Mouse (Mus musculus) cortical plate, adult 2 months (tissue): Measurements from ENCODE around the gene Zfp324.

Experiments used
- CTCF ChIP-seq: fragments of 200-500 bp; IDR thresholded peaks from 2 replicates; pipeline ENCODE4 v1.5.1; 2011; ENCODE audit warnings: mild to moderate bottlenecking, control low read depth, low read length; ENCODE audit not compliant: insufficient read depth; ENCODE audit errors: extremely low read depth
- POLR2A ChIP-seq: fragments of 200-500 bp; IDR thresholded peaks from 2 replicates; pipeline ENCODE4 v1.6.1; 2011; ENCODE audit warnings: mild to moderate bottlenecking, low read length, control low read depth; ENCODE audit not compliant: insufficient read depth; ENCODE audit errors: extremely low read depth

DNA sequence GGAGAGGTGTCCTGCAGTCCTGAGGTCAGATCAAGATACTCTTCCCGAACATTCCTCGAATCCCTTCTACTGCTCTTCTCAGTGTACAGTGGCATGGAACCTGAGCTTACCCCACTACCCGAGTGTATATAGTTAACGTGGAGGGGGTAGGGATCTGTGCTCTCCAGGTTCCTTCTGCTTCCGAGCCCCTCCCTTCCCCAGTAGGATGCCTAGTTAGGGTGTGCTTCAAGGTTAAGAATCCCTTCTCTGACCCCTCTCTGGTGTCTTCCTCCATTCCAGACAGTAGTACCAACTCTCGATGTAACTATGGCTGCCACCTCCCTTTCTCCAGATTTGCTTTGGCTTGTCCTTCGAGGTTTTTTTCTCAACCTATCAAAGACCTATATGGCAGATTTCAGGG, 14.7 kb downstream of the Zfp324 start:
- no peak for TF ChIP-seq CTCF
- no peak for TF ChIP-seq POLR2A
